Mouse (Mus musculus): ENCODE measurements around the gene Usp12.

Usp12 gene

DNA sequence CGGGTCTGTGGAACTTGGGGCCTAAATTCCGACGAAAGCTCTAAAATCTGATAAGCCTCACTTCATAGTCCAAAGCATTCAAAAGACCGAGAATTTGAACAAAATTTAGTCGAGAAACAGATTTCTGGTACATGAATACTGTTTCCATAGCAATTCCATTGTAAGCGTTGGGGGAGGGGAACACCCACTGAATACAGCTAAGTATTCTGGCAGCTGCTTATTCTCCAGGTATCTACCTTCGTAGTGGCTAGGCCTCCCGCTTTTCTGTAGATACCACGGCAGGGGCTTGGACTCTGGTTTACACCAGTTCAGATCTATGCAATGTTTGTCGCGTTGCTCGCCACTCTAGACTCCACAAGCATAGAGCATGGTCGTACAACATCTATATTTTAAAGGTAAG, 922 bp upstream of the Usp12 start:
- DNase-seq = no peak

- peak; percentile 35 to 46 for DNase-seq
Measured at GRCm38 (mm10) chr5:146794084-146794852, 538 bp downstream of the Usp12 start.

DNA sequence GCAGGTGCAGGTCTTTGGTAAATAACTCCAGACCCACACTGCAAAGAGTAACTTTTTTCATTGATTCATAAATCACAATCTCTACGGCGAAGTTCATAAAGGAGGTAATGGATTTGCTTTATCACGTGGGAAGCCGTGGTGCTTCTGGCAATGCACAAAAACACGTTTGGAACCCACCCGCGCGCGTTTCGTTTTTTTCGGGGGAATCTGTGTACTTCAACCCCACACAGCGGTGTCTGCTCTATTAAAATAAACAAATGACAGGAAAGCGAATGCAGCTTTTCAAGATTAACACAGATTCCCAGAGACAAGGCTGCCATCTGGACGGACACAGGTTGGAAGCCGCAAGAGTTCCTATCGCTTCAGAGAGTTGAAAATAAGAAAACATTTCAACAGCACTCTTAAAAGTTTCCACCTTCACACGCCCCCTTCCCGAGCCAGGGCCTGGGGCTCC, 1.1 kb downstream of the Usp12 start:
- DNase-seq = no peak

DNA sequence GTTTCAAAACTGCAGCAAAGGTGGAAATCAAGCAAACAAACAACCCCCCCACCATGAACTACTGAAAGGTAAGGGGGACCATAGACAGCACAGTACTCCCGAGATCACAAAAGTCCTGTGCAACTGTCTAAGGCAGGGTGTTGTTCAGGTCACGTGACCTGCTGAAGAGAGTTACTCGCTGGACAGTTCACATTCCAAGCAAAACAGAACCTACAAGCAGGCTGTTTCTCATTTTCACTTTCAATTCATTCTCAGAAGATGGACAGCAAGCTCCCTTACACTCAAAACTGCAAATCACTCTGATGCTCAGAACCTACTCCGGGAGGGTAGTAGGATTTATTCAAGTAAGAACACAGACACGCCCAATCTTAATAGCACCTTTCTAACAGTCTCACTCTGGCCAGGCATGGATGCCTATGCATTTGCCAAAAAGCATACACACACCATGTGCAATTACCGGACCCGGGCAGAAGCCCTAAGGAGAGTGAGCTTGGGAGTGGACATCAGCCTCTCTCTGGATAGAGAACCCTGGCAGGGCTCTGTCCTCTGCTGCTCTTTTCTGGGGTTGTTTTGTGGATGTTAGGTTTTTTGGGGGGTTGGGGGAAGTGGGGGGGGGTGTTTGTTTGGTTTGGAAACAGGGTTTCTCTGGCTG, 2.5 kb downstream of the Usp12 start:
- DNase-seq = peak in 1 of 2 experiments; percentile 24

- no peak for DNase-seq
Measured at GRCm38 (mm10) chr5:146790944-146791343, 3.9 kb downstream of the Usp12 start.

- no peak for DNase-seq
Measured at GRCm38 (mm10) chr5:146789413-146789812, 5.4 kb downstream of the Usp12 start.

DNA sequence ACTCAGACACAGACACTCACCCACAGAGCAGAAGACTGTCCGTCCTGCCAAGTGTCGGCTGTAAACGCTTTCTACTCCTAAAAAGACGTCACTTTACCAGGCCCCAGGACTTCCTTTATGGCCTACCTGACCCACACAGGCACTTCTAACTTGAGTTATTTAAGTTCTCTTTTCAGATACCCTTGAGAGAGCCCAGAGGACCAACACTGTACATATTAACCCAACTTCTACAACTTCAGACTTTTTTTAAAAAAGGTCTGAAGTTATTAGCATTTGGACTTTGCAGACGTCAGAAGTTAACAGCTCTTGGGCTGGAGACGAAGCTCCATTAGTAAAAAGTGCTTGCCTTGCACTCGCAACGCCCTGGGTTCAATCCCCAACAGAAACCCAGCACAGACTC, 8.7 kb downstream of the Usp12 start:
- no peak for DNase-seq

DNA sequence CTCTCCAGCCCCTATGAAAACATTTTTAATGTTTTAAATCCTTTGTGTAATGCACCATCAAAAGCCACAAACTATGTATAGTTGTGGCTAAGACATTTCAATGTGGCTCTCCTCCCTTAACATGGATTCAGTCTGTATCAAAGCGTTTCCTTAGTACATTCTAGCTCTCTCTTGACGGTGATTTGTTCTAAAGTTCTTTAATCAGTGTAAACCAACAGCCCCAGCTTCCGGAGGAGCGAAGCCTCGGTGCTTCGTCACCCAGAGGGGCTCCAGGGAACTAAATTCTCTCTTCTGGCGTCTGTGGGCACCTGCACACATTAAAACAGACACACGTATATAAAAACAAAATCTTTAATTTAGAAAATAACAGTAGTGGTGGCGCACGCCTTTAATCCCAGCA, 10.9 kb downstream of the Usp12 start:
- DNase-seq = no peak

DNA sequence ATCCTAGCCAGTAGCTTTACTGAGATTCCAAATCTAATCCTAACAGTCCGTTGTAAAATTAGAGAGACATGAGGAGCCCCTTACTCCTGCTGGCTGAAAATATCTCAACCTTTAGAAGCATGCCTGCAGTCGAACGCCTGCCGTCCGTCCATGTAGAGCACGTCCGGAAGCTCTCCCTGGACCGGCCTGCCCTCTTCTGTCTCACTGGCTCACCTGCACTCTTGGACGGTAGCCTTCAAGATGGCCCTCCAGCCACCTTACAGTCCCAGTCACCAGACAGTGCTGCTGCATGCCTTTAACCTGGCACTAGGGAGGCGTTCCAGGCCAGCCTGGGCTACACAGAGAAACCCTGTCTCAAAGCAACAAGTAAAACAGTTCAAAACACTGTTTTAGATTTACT, 11.5 kb downstream of the Usp12 start:
- DNase-seq = no peak

DNA sequence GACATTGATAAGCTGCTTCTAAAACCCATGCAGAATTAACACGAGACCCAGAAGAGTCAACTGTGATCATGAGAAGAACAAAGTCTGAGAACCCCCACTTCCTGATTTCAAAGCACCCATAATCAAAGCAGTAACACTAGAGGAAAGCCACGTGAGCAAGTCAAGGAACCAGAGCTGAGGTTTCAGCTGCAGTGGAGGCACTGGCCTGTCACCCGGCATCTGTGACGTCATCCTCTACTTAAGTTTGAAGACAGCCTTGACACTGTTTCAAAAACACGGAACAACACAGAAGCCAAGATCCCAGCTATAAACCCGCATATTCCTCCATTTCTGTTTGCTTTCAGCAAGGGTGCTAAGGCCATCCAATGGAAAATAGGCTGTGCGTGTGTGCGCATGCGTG, 13.1 kb downstream of the Usp12 start:
- DNase-seq = peak in 1 of 2 experiments; percentile 28

GRCm38 (mm10) chr5:146779931-146780330, 14.9 kb downstream of the Usp12 start:
- peak; percentile 69 to 76 for DNase-seq

DNA sequence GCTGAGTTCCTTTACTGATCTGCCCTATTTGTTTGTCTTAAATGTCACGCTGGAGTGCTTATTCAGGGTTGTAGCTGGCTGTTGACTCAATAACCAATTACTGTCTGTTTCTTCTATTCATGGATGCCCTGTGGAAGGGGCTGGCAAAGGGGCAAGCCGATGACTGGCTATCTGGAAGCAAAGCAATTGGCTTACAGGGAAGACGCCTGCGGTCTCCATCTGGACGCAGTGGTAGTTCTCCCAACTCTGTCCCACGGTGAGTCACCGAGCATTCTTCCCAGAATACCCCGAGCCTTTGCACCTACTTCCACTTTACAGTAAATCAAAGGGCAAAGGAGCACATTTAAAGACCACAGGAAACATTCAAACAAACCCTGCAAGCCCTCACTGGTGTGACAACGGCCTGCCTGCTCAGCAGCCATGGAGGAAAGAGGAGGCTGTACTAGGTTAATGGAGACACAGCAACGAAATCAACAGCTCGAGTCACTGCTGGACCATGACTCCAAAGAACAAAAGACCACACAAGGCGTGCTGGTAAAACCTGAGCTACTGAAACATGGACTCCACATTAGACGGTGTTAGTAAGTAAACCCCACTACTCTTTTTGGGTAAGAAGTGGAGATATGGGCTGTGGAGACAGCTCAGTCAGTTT, 17.7 kb downstream of the Usp12 start:
- no peak for DNase-seq

GRCm38 (mm10) chr5:146771982-146772381, 22.8 kb downstream of the Usp12 start:
- peak; percentile 52 to 69 for DNase-seq

DNA sequence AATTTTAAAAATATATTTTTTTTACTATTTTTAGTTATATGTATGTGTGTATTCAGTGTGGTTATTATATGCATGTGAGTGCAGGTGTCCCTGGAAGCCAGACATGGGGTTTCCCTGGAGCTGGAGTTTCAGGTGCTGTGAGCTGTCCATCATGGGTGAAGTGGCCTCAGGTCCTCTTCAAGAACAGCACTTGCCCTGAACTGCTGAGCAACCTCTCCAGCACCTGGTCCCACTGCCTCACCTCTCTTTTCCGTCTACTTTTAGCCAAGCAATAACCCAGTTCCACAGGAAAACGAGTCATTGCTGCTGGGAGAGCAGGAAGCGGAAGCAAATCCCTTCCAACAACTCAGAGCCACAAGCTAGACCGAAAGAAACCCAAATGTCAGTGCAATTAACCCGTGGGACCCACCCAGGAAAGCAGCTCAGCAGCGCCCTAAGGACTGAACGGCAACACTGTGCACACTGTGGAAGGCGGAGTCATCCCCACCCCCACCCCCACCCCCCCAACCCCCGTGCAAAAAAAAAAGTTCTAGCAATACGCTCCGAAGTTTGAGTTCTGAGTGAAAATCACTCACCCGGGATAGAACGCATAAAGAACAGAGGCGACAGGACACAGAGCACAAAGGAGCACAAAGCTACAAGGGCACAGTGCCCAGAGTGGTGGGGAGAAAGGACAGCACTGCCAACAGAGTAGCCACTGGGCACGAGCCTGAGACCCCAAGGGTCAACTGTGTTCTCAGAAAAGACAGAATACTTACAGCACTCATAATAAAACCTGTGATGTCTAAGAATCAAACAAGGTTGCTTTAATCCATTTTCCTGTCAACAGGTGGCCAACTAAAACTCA, 24.6 kb downstream of the Usp12 start:
- peak; percentile 42 to 58 for DNase-seq

GRCm38 (mm10) chr5:146765791-146766190, 29.0 kb downstream of the Usp12 start:
- no peak for DNase-seq

DNA sequence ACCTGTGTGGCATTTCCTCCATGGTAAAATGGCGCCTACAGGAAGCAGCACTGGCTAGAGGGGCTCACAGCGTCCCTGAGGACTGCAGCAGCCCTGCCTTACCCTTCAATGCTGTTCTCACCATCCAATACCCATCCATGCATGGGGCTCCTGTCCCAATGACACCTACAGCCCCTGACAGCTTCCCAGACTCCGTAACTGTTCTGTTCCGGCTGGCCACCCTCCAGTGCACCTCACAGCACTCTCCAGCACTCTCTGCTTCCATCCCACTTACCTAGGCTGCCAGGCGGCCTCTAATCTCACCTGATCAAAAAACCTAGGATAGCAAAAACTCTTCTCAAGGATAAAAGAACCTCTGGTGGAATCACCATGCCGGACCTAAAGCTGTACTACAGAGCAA, 35.6 kb downstream of the Usp12 start:
- DNase-seq = no peak

DNA sequence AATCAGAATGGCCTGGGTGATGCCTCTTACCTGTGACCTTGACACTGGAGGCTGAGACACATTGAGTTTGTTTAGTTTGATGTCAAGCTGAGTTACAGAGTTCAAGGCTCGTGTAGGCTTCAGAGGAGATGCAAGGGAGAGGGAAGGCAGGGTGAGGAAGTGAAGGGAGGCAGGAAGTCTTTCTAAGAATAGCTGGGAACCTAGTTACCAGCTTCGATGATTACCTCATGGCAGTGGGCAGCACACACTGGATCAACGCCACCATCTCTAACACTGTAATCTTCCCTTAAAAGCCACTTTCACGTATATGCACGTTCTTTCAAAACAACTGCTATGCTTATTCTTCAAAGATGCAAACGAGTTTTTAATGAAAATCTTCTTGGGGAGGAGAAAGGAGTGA, 36.9 kb downstream of the Usp12 start:
- no peak for DNase-seq

DNA sequence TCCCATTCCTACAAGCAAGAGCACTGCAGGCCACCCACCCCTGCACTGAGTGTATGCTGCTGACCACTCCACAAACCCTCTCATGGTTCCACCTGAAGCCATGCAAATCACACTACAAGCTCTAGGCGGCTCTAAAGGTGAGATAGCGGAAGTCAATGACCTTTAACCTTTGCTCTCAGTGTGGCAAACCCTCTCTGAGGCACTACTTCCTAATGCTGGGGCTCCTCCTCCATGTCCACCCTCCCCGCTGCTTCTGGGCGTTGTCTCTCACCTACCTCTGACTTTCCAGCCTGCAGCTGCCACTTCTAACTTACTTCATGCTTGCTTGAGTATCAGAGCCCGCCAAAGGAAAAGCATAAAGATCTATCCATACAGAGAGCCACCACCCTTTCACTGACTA, 37.5 kb downstream of the Usp12 start:
- no peak for DNase-seq

GRCm38 (mm10) chr5:146753181-146753580, 41.6 kb downstream of the Usp12 start:
- DNase-seq = no peak

- DNase-seq = no peak
Measured at GRCm38 (mm10) chr5:146750958-146751357, 43.8 kb downstream of the Usp12 start.

DNA sequence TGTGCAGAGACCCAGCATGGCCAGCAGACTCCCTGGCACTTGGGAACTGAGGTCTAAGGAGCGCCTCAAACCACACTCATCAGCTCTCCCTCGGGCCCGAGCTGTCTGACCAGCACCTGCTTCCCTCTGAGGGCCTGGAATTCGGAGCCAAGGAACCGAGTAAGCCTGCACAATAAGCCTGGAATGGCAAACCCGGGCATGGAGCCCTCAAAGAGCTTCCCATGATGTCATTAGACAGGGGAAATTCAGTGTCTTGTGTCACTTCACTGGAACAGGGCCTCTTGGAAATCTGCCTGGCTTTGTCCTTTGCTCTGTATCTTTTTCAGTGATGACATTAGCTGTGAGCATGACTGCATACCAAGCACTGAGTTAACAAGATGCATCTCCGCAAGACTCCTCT, 44.5 kb downstream of the Usp12 start:
- DNase-seq = no peak

- no peak for DNase-seq
Measured at GRCm38 (mm10) chr5:146749857-146750256, 44.9 kb downstream of the Usp12 start.

DNA sequence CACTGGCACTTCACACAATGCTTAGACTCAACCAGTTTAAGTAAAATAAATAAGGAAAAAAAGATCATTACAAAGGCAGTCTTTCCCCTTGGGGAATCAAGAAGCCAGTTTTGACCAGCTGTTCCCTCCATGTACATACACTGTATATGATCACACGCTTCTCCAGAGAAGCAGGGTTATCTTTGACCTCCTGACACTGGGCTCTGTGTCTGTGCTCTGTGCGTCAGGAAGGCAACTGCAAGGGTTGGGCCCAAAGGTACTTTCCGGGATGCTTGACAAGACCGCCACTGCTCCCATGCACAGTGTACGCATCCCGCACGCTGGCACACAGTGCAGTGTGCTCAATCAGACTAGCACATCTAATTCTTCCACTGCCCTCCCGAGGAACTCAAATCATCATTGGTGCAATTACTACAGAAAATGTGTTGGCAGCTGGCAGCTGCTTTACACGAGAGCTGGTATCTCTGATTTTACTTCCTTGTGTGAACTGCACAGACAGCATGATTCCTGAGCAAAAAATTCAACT, 57.8 kb downstream of the Usp12 start:
- no peak for DNase-seq

Measured in lung, adult 18-20 months (tissue).